Mouse (Mus musculus): Measurements from ENCODE around the gene Ap1m1. TPM values are rescaled to one million over a fixed set of nuclear protein-coding genes. Genes with fewer than 3 reads are reported as not detected.

The Ap1m1 gene
- polyA plus RNA-seq (2015; fragmentation: Nextera tagmentation; extraction: Ambion mirVana) = 103 and 106 TPM in 2 replicates

GRCm38 (mm10) chr8:72239499-72240402, at the start of gene Ap1m1:
Gene Ap1m1 (plus strand): TSS chr8:72240018.
- peak within 1 kb of the TSS; percentile 39 for H3K9ac ChIP-seq
- ATAC-seq (ENCODE audit: borderline replicate concordance, extremely low read depth, low FRiP score, low TSS enrichment) = peak; percentile 95
- H3K27me3 ChIP-seq = no peaks in the 10 kb centered on the region
- H3K4me3 ChIP-seq = peak within 1 kb of the TSS; percentile 66
- 1% methylated on average over 54 of the region's 54 CpGs for WGBS
- peaks cover 12% of the 10 kb centered on the region for H3K4me1 ChIP-seq
- H3K27ac ChIP-seq = peak within 1 kb of the TSS; percentile 93
- H3K4me2 ChIP-seq = peak within 1 kb of the TSS; percentile 58
- H3K36me3 ChIP-seq = no peaks in the 10 kb centered on the region
- no peaks in the 10 kb centered on the region for H3K9me3 ChIP-seq

GRCm38 (mm10) chr8:72190215-72190539, 49.6 kb upstream of the Ap1m1 start:
- 54% methylated on average over 2 of the region's 2 CpGs for WGBS
- H3K9me3 ChIP-seq = no peaks in the 10 kb centered on the region
- no peak overlapping the region for H3K9ac ChIP-seq
- H3K27ac ChIP-seq = peak overlapping the region; percentile 82
- no peak overlapping the region for H3K4me2 ChIP-seq
- 0 out of 2 replicates have a peak, but pooled peaks have one; percentile 3 for ATAC-seq (ENCODE audit: borderline replicate concordance, extremely low read depth, low FRiP score, low TSS enrichment)
- no peaks in the 10 kb centered on the region for H3K36me3 ChIP-seq
- no peak overlapping the region for H3K4me3 ChIP-seq
- no peaks in the 10 kb centered on the region for H3K27me3 ChIP-seq
- peaks cover 16% of the 10 kb centered on the region for H3K4me1 ChIP-seq

GRCm38 (mm10) chr8:72192065-72192464, 47.8 kb upstream of the Ap1m1 start:
- no peak for ATAC-seq (ENCODE audit: borderline replicate concordance, extremely low read depth, low FRiP score, low TSS enrichment)
- peaks cover 16% of the 10 kb centered on the region for H3K4me1 ChIP-seq

GRCm38 (mm10) chr8:72197997-72198396, 41.8 kb upstream of the Ap1m1 start:
- 54% methylated on average over 8 of the region's 8 CpGs for WGBS
- no peak overlapping the region for H3K9ac ChIP-seq
- H3K36me3 ChIP-seq = no peaks in the 10 kb centered on the region
- no peak for ATAC-seq (ENCODE audit: borderline replicate concordance, extremely low read depth, low FRiP score, low TSS enrichment)
- no peak overlapping the region for H3K27ac ChIP-seq
- H3K27me3 ChIP-seq = no peaks in the 10 kb centered on the region
- 0 out of 2 replicates have a peak, but pooled peaks cover 3% of the 10 kb centered on the region for H3K9me3 ChIP-seq
- H3K4me1 ChIP-seq = no peaks in the 10 kb centered on the region
- H3K4me2 ChIP-seq = no peak overlapping the region
- H3K4me3 ChIP-seq = no peak overlapping the region

More at GRCm38 (mm10) chr8:72192065-72192464, 47.8 kb upstream of the Ap1m1 start:
- H3K9me3 ChIP-seq = no peaks in the 10 kb centered on the region
- H3K36me3 ChIP-seq = no peaks in the 10 kb centered on the region
- H3K9ac ChIP-seq = no peak overlapping the region
- H3K4me2 ChIP-seq = no peak overlapping the region
- H3K27me3 ChIP-seq = no peaks in the 10 kb centered on the region
- H3K27ac ChIP-seq = no peak overlapping the region
- H3K4me3 ChIP-seq = no peak overlapping the region

DNA sequence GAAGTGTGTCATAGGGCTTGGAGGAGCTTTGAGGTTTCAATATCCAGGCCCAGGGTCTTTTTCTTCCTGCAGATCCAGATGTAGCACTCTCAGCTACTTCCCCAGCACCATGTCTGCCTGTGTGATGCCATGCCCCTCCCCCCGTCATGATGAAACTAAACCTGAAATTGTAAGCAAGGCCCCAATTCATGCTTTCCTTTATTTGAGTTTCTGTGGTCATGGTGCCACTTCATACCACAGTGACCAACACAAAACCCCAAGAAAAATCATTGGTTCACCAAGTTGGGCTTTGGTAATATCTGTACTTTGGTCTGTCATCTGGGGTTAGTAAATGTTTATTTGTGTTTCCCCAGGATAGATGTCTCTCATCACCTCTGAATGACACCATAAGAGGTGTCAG, 31.2 kb upstream of the Ap1m1 start:
- H3K27me3 ChIP-seq = no peaks in the 10 kb centered on the region
- no peak overlapping the region for H3K9ac ChIP-seq
- H3K4me2 ChIP-seq = no peak overlapping the region
- no peaks in the 10 kb centered on the region for H3K4me1 ChIP-seq
- 65% methylated on average over 1 of the region's 1 CpGs for WGBS
- no peak overlapping the region for H3K4me3 ChIP-seq
- H3K36me3 ChIP-seq = no peaks in the 10 kb centered on the region
- no peak overlapping the region for H3K27ac ChIP-seq
- H3K9me3 ChIP-seq = no peaks in the 10 kb centered on the region; the same call in 1 of the 2 replicates
- no peak for ATAC-seq (ENCODE audit: borderline replicate concordance, extremely low read depth, low FRiP score, low TSS enrichment)

- no peak for ATAC-seq (ENCODE audit: borderline replicate concordance, extremely low read depth, low FRiP score, low TSS enrichment)
- WGBS = 73% methylated on average over 4 of the region's 4 CpGs
Measured at GRCm38 (mm10) chr8:72210222-72210621, 29.6 kb upstream of the Ap1m1 start.

GRCm38 (mm10) chr8:72210710-72211109, 29.1 kb upstream of the Ap1m1 start:
- no peak overlapping the region for H3K27ac ChIP-seq
- no peaks in the 10 kb centered on the region for H3K4me1 ChIP-seq
- no peak for ATAC-seq (ENCODE audit: borderline replicate concordance, extremely low read depth, low FRiP score, low TSS enrichment)
- no peaks in the 10 kb centered on the region for H3K36me3 ChIP-seq
- H3K9ac ChIP-seq = no peak overlapping the region
- no peak overlapping the region for H3K4me3 ChIP-seq
- no peaks in the 10 kb centered on the region for H3K9me3 ChIP-seq
- WGBS = 56% methylated on average over 2 of the region's 2 CpGs
- no peak overlapping the region for H3K4me2 ChIP-seq
- H3K27me3 ChIP-seq = no peaks in the 10 kb centered on the region

More at GRCm38 (mm10) chr8:72210222-72210621, 29.6 kb upstream of the Ap1m1 start:
- Histone ChIP-seq H3K9ac (no peak overlapping the region), H3K27ac (no peak overlapping the region), H3K27me3 (no peaks in the 10 kb centered on the region), H3K9me3 (no peaks in the 10 kb centered on the region), H3K4me1 (no peaks in the 10 kb centered on the region), H3K4me3 (no peak overlapping the region), H3K4me2 (no peak overlapping the region), H3K36me3 (no peaks in the 10 kb centered on the region)

DNA sequence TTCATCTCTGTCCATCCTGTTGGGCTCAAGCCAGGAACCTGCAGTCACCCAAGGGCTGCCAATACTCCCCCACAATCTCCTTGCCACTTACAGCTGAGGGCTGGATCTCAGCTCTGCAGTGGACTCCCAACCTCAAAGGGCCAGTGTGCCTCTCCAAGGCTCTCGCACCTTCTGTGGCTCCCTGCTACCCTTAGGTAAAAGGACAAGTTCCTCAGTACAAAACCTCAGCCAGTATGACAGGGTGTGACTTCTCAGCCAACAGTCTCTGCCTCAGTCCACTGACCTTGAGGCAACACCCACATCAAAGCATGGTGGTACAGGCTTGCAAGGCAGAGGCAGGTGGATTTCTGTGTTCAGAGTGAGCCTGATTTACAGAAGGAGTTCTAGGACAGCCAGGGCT, 28.0 kb upstream of the Ap1m1 start:
- H3K9ac ChIP-seq = no peak overlapping the region
- 71% methylated on average over 1 of the region's 1 CpGs for WGBS
- H3K27ac ChIP-seq = no peak overlapping the region
- no peaks in the 10 kb centered on the region for H3K36me3 ChIP-seq
- H3K27me3 ChIP-seq = no peaks in the 10 kb centered on the region
- no peak overlapping the region for H3K4me3 ChIP-seq
- ATAC-seq (ENCODE audit: borderline replicate concordance, extremely low read depth, low FRiP score, low TSS enrichment) = no peak
- H3K9me3 ChIP-seq = no peaks in the 10 kb centered on the region
- no peak overlapping the region for H3K4me2 ChIP-seq
- no peaks in the 10 kb centered on the region for H3K4me1 ChIP-seq

DNA sequence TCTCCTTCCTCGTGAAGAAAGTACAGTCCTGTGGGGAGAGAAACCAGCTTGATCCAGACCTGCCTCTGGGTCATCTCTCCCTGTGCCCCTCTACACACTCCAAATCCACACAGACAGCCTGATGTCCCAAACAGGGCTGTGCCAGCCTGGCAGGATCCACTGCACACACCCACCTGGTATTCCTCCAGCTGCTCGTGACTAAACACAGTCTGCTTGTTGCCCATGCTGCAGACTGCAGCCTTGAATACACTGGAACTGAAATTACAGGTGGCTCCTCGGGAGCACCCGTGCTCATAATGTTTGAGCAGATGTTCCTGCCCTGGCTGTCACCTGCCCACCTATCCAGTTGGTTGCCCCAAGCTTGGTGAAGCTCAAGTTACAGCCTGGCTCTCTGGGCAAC, 27.1 kb upstream of the Ap1m1 start, which contains the start of gene Cib3:
Gene Cib3, minus strand, starts transcription at position 87 of the 400 bp plus-strand sequence.
- H3K27me3 ChIP-seq = peaks cover 4% of the 10 kb centered on the region; the same call in 1 of the 2 replicates
- ATAC-seq (ENCODE audit: borderline replicate concordance, extremely low read depth, low FRiP score, low TSS enrichment) = no peak
- H3K9ac ChIP-seq = no peak within 1 kb of the TSS
- H3K36me3 ChIP-seq = no peaks in the 10 kb centered on the region
- no peak within 1 kb of the TSS for H3K4me3 ChIP-seq
- H3K4me1 ChIP-seq = no peaks in the 10 kb centered on the region
- 51% methylated on average over 4 of the region's 4 CpGs for WGBS
- no peak within 1 kb of the TSS for H3K4me2 ChIP-seq
- no peaks in the 10 kb centered on the region for H3K9me3 ChIP-seq
- no peak within 1 kb of the TSS for H3K27ac ChIP-seq

GRCm38 (mm10) chr8:72213536-72213935, 26.3 kb upstream of the Ap1m1 start, which contains the start of gene Gm11034:
Gene Gm11034 (minus strand): TSS chr8:72213636.
- ATAC-seq (ENCODE audit: borderline replicate concordance, extremely low read depth, low FRiP score, low TSS enrichment) = no peak
- 75% methylated on average over 4 of the region's 4 CpGs for whole genome bisulfite sequencing
- H3K27ac ChIP-seq = no peak within 1 kb of the TSS

DNA sequence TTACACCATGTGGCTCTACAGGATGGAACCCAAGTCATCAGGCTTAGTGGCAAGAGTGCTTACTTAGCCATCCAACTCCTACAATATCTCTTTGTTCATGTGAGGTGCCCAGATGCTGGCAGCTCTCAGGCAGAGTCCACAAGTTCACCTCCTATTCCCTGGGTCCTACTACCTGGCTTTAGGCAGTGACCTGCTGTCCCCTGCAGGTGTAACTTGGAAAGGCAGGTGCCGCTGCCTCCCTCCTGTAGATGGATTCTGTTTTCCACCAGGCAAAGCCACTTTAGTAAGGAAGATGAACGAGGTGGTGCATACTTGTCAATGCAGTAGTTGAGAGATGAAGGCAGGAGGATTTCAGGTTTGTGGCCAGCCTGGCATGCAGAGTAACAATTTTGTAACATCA, 24.8 kb upstream of the Ap1m1 start:
- 21% methylated on average over 2 of the region's 2 CpGs for WGBS
- no peak overlapping the region for H3K9ac ChIP-seq
- no peaks in the 10 kb centered on the region for H3K36me3 ChIP-seq
- H3K4me3 ChIP-seq = no peak overlapping the region
- H3K27ac ChIP-seq = no peak overlapping the region
- H3K4me1 ChIP-seq = no peaks in the 10 kb centered on the region
- ATAC-seq (ENCODE audit: borderline replicate concordance, extremely low read depth, low FRiP score, low TSS enrichment) = no peak
- peaks cover 4% of the 10 kb centered on the region; the same call in 1 of the 2 replicates for H3K27me3 ChIP-seq
- H3K4me2 ChIP-seq = no peak overlapping the region
- no peaks in the 10 kb centered on the region for H3K9me3 ChIP-seq

More at GRCm38 (mm10) chr8:72213536-72213935, 26.3 kb upstream of the Ap1m1 start, which contains the start of gene Gm11034:
- Histone ChIP-seq H3K4me2 (no peak within 1 kb of the TSS), H3K9me3 (no peaks in the 10 kb centered on the region), H3K4me3 (no peak within 1 kb of the TSS), H3K27me3 (peaks cover 4% of the 10 kb centered on the region; the same call in 1 of the 2 replicates), H3K4me1 (no peaks in the 10 kb centered on the region), H3K36me3 (no peaks in the 10 kb centered on the region), H3K9ac (no peak within 1 kb of the TSS)

GRCm38 (mm10) chr8:72215871-72216270, 23.9 kb upstream of the Ap1m1 start:
- Histone ChIP-seq H3K4me3 (no peak overlapping the region), H3K9me3 (no peaks in the 10 kb centered on the region), H3K4me1 (peaks cover 7% of the 10 kb centered on the region), H3K9ac (no peak overlapping the region), H3K27me3 (peaks cover 4% of the 10 kb centered on the region; the same call in 1 of the 2 replicates), H3K4me2 (no peak overlapping the region), H3K36me3 (no peaks in the 10 kb centered on the region), H3K27ac (no peak overlapping the region)
- no peak for ATAC-seq (ENCODE audit: borderline replicate concordance, extremely low read depth, low FRiP score, low TSS enrichment)
- WGBS = 31% methylated on average over 1 of the region's 1 CpGs
